Mouse (Mus musculus): ENCODE measurements around the gene Scn11a. TPM values are rescaled to one million over a fixed set of nuclear protein-coding genes. Genes with fewer than 3 reads are reported as not detected.

The Scn11a gene
- polyA plus RNA-seq, 1 experiment from 2014 or later, result not detected

DNA sequence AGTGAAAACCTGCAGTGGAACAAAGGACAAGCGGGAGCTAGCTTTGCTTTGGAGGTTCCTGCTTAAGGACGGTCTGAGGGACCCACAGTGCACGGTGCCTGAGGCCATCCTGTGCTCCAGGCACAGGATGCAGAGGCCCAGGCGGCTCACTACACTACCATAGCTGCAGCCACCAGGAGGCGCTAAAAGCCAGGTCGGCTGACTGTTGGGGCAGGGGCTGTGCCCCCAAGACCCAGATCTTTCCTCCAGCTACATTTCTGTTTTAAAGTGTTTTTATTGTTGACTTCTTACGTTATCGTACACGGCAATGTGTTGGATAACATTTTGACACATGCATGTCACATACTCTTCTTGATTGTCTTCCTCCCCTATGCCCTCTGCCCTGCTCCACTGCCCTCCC is 32.8 kb downstream of the Scn11a start:
- 56% methylated on average over 9 of the region's 9 CpGs for whole genome bisulfite sequencing
- Histone ChIP-seq H3K4me2 (replicated peaks) (no peak overlapping the region), H3K27me3 (replicated peaks) (no peaks in the 10 kb centered on the region), H3K36me3 (no peaks in the 10 kb centered on the region), H3K9me3 (no peaks in the 10 kb centered on the region), H3K9ac (no peak overlapping the region), H3K27ac (no peak overlapping the region), H3K4me3 (replicated peaks) (no peak overlapping the region), H3K4me1 (replicated peaks) (no peaks in the 10 kb centered on the region)
- no peak for ATAC-seq

DNA sequence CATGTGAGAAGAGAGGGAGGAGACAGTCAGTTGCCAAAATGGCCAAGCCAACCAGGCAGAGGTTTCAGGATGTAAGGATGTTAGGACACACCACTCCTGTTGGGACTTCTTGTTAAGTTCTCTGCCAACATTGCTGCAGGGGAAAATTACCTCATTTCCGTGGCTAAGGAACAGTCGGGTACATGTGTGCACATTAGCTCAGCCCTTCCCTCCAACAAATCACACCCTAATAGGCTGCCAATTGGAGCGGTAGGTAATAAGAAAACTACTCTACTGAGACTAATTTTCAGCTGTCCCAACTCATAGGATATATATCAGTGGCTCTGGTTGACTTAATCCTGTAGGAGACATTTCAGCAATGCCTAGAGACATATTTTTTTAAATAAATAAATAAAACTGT is 44.4 kb downstream of the Scn11a start:
- Histone ChIP-seq H3K9me3 (no peaks in the 10 kb centered on the region), H3K27me3 (replicated peaks) (no peaks in the 10 kb centered on the region), H3K4me1 (replicated peaks) (no peaks in the 10 kb centered on the region), H3K4me2 (replicated peaks) (no peak overlapping the region), H3K36me3 (no peaks in the 10 kb centered on the region), H3K27ac (no peak overlapping the region), H3K4me3 (replicated peaks) (no peak overlapping the region), H3K9ac (no peak overlapping the region)
- no peak for ATAC-seq
- WGBS, result 72% methylated on average over 3 of the region's 3 CpGs

DNA sequence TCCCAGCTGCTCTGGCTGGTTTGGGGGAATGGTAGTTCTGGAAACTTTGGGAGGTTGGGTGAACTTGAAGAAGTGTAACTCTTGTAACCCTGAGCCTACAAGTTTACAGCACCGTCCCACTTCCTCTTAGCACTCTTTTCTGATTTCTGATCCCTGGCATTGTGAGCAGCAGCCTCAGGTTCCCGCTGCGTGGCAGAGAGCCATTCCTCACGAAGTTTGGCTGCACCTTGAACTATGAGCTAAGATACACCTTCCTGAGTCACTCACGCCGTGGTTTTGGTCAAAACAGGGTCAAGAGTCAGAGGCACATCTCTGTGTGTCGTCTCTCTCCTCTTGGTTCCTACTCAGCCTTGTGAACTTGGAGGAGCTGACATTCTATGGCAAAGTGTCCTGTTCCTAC is 48.6 kb downstream of the Scn11a start:
- Histone ChIP-seq H3K4me1 (replicated peaks) (no peaks in the 10 kb centered on the region), H3K27me3 (replicated peaks) (no peaks in the 10 kb centered on the region), H3K9ac (no peak overlapping the region), H3K9me3 (no peaks in the 10 kb centered on the region), H3K36me3 (no peaks in the 10 kb centered on the region), H3K27ac (no peak overlapping the region), H3K4me3 (replicated peaks) (no peak overlapping the region), H3K4me2 (replicated peaks) (no peak overlapping the region)
- no peak for ATAC-seq
- WGBS, result 76% methylated on average over 7 of the region's 7 CpGs

DNA sequence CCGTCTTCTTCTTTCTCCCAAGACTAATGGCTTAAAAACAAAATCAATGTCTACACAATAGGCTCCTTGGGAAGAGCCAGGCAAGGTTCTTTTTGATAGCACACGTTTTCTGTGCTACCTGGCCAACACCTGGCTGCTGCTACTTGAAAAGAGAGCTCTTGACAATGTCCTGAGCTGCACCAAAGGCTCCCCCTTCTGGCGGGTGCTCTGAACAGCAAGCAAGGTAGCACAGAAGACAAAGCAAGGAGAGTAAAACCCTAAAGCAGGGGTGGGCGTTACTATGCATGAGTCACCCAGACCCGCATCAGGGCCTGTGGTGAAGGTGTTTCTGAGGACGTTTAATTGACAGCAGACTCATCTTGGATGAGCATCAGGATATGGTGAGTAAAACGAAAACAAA is 56.7 kb downstream of the Scn11a start:
- Histone ChIP-seq H3K36me3 (no peaks in the 10 kb centered on the region), H3K9me3 (no peaks in the 10 kb centered on the region), H3K27me3 (replicated peaks) (no peaks in the 10 kb centered on the region), H3K27ac (no peak overlapping the region), H3K4me3 (replicated peaks) (no peak overlapping the region), H3K9ac (no peak overlapping the region), H3K4me1 (replicated peaks) (no peaks in the 10 kb centered on the region), H3K4me2 (replicated peaks) (no peak overlapping the region)
- ATAC-seq, result no peak
- 37% methylated on average over 7 of the region's 7 CpGs for WGBS

DNA sequence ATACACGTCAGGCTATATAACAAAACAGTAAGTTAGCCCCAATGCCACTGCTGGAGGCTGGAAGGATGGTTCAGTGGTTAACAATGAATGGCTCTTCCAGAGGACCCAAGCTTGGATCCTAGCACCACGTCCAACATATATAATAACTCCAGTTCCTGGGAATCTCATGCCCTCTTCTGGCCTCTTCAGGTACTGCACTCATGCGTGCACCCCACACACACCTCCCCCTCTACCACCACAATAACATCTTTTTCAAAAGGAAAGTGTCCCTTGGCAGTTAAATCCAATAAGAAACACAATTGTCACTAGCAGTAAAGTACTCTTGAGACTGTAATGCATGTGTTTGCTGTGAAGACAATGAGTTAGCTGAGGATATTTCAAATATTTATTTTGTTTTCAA is 65.0 kb downstream of the Scn11a start:
- Histone ChIP-seq H3K4me2 (replicated peaks) (no peak overlapping the region), H3K4me3 (replicated peaks) (no peak overlapping the region), H3K9me3 (no peaks in the 10 kb centered on the region), H3K27ac (no peak overlapping the region), H3K36me3 (no peaks in the 10 kb centered on the region), H3K9ac (no peak overlapping the region), H3K4me1 (replicated peaks) (no peaks in the 10 kb centered on the region), H3K27me3 (replicated peaks) (no peaks in the 10 kb centered on the region)
- ATAC-seq, result no peak
- WGBS, result 78% methylated on average over 3 of the region's 3 CpGs

GRCm38 (mm10) chr9:119759457-119759856 is 65.8 kb downstream of the Scn11a start:
- H3K27ac ChIP-seq, result no peak overlapping the region
- 81% methylated on average over 1 of the region's 1 CpGs for WGBS
- no peaks in the 10 kb centered on the region for H3K27me3 ChIP-seq (replicated peaks)
- H3K9ac ChIP-seq, result no peak overlapping the region
- H3K36me3 ChIP-seq, result no peaks in the 10 kb centered on the region
- H3K4me1 ChIP-seq (replicated peaks), result no peaks in the 10 kb centered on the region
- ATAC-seq, result no peak
- no peak overlapping the region for H3K4me3 ChIP-seq (replicated peaks)
- H3K4me2 ChIP-seq (replicated peaks), result no peak overlapping the region
- no peaks in the 10 kb centered on the region for H3K9me3 ChIP-seq

DNA sequence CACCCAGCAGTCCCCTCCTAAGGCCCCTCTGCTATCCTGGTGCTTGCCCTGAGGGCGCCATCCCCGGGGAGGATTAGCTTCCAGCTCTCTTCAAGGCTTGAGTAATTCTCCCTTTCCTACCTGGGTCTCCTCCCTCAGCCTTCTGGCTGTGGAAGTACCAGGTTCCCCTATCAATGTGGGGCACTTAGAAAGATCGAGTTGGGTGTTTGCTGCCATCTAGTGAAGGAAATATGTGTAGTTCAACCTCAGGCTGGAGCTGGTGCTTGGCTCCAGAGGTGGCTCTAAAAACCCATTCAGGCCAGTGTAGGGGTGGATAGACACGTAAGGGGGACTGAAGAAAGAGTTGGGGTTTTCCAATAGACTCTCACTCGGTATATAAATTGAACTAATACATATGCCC is 73.7 kb downstream of the Scn11a start:
- 11% methylated on average over 5 of the region's 5 CpGs for WGBS

GRCm38 (mm10) chr9:119749112-119749511 is 76.1 kb downstream of the Scn11a start:
- Histone ChIP-seq H3K9ac (no peak overlapping the region), H3K4me3 (replicated peaks) (no peak overlapping the region), H3K4me1 (replicated peaks) (no peaks in the 10 kb centered on the region), H3K36me3 (no peaks in the 10 kb centered on the region), H3K27me3 (replicated peaks) (no peaks in the 10 kb centered on the region), H3K9me3 (no peaks in the 10 kb centered on the region), H3K27ac (no peak overlapping the region), H3K4me2 (replicated peaks) (no peak overlapping the region)
- 45% methylated on average over 9 of the region's 9 CpGs for WGBS
- no peak for ATAC-seq

More for the DNA sequence above, 73.7 kb downstream of the Scn11a start:
- Histone ChIP-seq H3K9me3 (no peaks in the 10 kb centered on the region), H3K36me3 (no peaks in the 10 kb centered on the region), H3K9ac (no peak overlapping the region), H3K4me3 (replicated peaks) (no peak overlapping the region), H3K27ac (no peak overlapping the region), H3K4me1 (replicated peaks) (no peaks in the 10 kb centered on the region), H3K4me2 (replicated peaks) (no peak overlapping the region), H3K27me3 (replicated peaks) (no peaks in the 10 kb centered on the region)
- ATAC-seq, result no peak

GRCm38 (mm10) chr9:119743900-119744299 is 81.4 kb downstream of the Scn11a start:
- Histone ChIP-seq H3K4me2 (replicated peaks) (no peak overlapping the region), H3K4me3 (replicated peaks) (no peak overlapping the region), H3K9ac (no peak overlapping the region), H3K36me3 (no peaks in the 10 kb centered on the region), H3K27ac (no peak overlapping the region), H3K9me3 (no peaks in the 10 kb centered on the region), H3K4me1 (replicated peaks) (no peaks in the 10 kb centered on the region), H3K27me3 (replicated peaks) (no peaks in the 10 kb centered on the region)
- no peak for ATAC-seq
- WGBS, result 75% methylated on average over 4 of the region's 4 CpGs

GRCm38 (mm10) chr9:119743312-119743711 is 81.9 kb downstream of the Scn11a start:
- no peak overlapping the region for H3K9ac ChIP-seq
- no peaks in the 10 kb centered on the region for H3K9me3 ChIP-seq
- no peaks in the 10 kb centered on the region for H3K4me1 ChIP-seq (replicated peaks)
- H3K4me3 ChIP-seq (replicated peaks), result no peak overlapping the region
- no peaks in the 10 kb centered on the region for H3K27me3 ChIP-seq (replicated peaks)
- H3K4me2 ChIP-seq (replicated peaks), result no peak overlapping the region
- no peak overlapping the region for H3K27ac ChIP-seq
- ATAC-seq, result no peak
- no peaks in the 10 kb centered on the region for H3K36me3 ChIP-seq
- 81% methylated on average over 3 of the region's 3 CpGs for WGBS

- Histone ChIP-seq H3K4me3 (replicated peaks) (no peak overlapping the region), H3K27me3 (replicated peaks) (no peaks in the 10 kb centered on the region), H3K4me2 (replicated peaks) (no peak overlapping the region), H3K27ac (no peak overlapping the region), H3K9me3 (no peaks in the 10 kb centered on the region), H3K36me3 (no peaks in the 10 kb centered on the region), H3K4me1 (replicated peaks) (no peaks in the 10 kb centered on the region), H3K9ac (no peak overlapping the region)
- ATAC-seq, result no peak
- 34% methylated on average over 5 of the region's 5 CpGs for WGBS
Observed at GRCm38 (mm10) chr9:119741101-119741786, 84.0 kb downstream of the Scn11a start.

DNA sequence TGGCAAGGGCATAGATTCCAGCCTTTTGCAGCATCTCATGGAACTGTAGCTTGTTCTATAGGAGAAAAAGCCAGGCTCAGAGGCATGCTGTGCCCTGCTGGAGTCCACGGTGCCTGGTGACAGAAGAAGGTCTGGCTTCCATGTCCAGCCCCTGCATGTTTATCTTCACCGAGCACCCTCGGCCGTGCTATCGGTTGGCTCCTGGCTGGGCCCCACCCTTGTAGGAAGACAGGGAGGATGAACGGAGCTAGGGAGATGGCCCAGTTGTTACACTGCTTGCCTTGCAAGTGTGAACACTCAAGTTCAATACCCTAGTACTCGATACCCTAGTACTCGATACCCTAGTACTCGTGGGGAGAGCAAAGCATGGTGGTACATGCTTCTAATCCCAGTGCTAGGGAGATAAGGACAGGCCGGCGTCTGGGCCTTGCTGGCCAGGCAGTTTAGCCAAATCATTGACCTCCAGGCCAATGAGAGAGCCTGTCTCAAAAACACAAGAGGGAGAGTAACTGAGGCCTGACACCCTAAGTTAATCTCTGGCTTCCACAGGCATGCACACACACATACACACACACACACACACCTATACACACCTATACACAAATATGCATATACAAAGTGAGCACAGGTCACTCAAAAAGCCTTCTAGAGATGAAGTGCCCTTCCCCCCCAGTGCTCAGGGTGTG is 96.7 kb downstream of the Scn11a start:
- Histone ChIP-seq H3K9me3 (no peaks in the 10 kb centered on the region), H3K36me3 (no peaks in the 10 kb centered on the region), H3K4me3 (replicated peaks) (no peak overlapping the region), H3K9ac (no peak overlapping the region), H3K27ac (no peak overlapping the region), H3K27me3 (replicated peaks) (no peaks in the 10 kb centered on the region), H3K4me2 (replicated peaks) (no peak overlapping the region), H3K4me1 (replicated peaks) (no peaks in the 10 kb centered on the region)
- ATAC-seq, result no peak
- WGBS, result 78% methylated on average over 11 of the region's 11 CpGs

DNA sequence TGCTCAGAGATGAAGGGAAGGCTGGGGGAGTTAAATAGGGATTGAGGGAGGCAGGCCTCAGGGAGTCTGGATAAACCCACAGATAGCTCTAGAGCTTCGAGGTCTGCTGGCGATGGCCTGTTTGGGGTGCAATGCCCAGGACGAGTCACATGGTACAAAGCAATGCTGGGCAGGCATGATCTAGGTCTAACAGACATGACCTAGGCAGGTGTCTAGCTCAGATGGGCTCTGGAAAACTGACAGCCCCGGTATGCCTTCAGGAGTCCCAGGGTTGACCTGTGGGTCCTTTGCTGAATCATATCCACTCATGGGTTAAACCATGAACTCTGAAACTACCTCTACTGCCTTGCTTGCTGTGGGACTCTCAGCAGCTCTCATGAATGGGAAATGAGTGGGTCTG is 98.3 kb downstream of the Scn11a start:
- no peak for ATAC-seq
- H3K4me2 ChIP-seq (replicated peaks), result no peak overlapping the region
- WGBS, result 83% methylated on average over 4 of the region's 4 CpGs
- no peak overlapping the region for H3K27ac ChIP-seq
- H3K9ac ChIP-seq, result no peak overlapping the region
- H3K4me3 ChIP-seq (replicated peaks), result no peak overlapping the region
- H3K4me1 ChIP-seq (replicated peaks), result no peaks in the 10 kb centered on the region
- H3K9me3 ChIP-seq, result no peaks in the 10 kb centered on the region
- H3K27me3 ChIP-seq (replicated peaks), result no peaks in the 10 kb centered on the region
- H3K36me3 ChIP-seq, result no peaks in the 10 kb centered on the region

All from intestine, embryonic 15.5 days (tissue).